Mouse (Mus musculus) ovary, postnatal 36 days (tissue): ENCODE results near the gene Zfp954.
"Not testable (repeated sequence)": the region's sequence is repeated elsewhere in the genome, so short reads cannot be mapped to it uniquely, and the experiment has no call there.

Experiments
- DNase-seq: peaks from one replicate; pipeline ENCODE4 v3.0.0; 2022; ENCODE audit warnings: low spot score, mixed read lengths

Zfp954 gene

DNA sequence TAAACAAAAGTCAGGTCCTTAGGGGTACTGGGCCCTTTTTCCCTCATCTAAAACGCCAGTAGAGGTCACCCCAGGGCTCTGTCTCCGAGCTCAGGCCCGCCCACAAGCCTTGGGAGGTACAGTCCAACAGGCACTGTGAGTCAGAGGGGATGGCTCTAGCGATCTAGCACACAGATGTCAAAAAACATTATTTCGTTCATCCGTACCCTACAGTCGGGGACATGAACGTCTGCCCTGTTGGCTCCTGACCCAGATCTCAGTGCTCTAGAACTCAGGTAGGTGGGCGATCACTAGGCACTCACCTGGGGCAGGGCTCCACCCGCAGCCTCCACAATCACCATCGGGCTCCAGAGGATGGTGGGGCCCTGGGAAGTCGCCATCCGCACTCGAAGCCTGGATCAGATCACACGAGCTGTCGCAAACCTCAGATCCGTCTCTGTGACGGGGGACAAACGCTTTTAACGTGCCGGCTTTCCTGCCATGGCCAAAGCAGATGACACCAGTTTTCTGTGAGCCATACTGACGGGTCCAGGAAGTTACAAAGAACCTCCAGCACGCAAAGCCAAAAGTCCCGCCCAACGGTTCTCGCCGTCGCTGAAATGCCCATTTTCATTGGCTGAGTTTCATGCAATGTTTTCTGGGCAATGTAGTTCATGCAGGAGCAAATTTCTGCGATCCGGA lies at the start of gene Zfp954:
TSS of gene Zfp954 (minus strand) at position 568 of the 681 bp plus-strand sequence.
- DNase-seq = peak; percentile 76

DNA sequence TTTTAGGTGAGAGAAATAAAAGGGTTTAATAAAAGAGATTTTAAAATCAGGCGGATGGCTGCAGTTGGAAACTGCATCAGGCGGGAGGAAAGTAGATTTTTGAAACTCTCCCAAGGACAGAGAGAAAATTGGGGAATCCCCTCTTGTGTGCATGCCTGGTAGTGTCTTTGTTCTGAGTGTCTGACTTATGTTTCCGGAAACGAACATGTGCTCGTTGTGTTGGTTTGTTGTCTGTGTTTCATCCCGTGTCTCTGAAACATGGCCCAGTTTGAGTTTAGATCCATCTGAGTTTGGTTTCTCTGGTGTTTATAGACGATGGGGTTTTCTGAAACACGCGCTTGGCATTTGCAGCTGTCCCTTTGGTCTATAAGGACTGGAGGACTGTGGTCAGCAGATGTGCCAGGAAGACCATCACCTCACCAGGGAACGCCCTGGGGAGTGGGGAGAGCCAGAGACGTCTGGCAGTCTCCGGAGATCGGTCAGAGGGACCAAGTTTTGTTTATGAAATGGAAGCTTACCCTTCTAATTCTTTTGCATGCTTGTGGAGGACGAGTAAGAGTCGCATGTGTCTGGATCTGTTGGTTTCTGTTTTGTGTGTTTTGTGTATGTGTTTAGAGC lies 24.8 kb upstream of the Zfp954 start:
- no peak for DNase-seq

DNA sequence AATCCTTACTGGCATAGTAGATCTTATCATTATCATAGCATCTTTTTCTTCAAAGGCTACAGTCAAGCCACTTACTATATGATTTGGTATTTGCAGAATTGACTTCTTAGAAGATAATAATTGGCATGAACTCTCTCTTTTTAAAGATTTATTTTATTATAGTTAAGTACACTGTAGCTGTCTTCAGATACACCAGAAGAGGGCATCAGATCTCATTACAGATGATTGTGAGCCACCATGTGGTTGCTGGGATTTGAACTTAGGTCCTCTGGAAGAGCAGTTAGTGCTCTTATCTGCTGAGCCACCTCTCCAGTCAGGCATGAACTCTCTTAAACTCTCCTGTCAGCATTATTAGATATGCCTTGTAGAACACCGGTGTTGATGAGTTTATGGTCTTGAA lies 22.9 kb upstream of the Zfp954 start:
- no peak for DNase-seq

DNA sequence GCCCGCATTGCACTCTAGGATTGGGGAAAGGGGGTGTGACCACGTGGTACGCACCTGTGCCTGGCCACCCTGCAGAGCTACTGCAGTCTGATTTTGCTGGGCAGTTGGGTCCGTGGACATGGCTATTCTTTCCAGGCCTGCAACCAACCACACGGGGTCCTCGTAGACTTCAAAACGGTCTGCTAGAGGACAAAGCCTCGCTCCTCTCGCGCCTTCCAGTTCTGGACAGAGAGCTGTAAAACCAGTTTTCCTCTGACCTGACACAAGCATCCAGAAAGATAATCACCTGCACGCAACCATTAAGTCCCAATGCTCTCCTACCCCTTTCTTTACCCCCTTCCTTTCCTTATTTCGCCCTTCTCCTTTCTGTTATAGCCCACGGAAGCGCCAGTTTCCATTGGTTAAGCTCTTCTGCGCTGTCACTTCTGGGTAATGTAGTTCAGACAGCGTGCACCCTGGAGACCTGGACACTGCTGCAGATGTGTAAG lies 15.1 kb upstream of the Zfp954 start, which contains the start of gene Zfp773:
TSS of gene Zfp773 (minus strand) at position 377 of the 488 bp plus-strand sequence.
- DNase-seq = peak; percentile 52

- no peak for DNase-seq
These were observed 11.5 kb upstream of the Zfp954 start for GRCm38 (mm10) chr7:7132751-7133150.

DNA sequence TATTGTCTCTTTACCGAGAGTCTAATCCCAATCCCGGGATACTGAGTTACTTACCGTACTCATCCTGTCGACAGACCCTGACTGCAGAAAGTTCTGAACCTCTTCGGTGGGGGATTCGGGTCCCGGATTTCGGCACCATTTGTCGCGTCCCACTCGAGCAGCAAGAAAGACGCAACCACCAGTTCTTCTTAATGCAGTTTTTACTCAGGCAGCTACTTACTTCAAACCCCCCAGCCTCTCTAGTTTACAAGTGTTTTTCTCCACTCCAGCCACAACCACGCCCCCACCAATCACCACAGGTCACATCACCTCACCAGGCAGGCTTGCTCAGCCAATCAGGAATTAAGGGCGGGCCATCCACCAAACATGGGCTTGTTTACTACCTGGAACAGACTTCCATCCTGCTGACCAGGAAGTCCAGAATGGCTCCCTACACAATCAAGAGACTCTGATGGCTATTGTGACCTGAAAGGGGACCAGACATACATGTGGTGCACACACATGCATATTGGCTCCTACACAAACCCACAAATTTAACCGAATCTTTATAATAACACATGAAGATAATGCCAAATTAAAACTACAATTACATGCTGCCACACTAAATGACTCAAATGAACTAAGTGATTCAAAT lies 9.3 kb upstream of the Zfp954 start:
- DNase-seq = not testable (repeated sequence)

DNA sequence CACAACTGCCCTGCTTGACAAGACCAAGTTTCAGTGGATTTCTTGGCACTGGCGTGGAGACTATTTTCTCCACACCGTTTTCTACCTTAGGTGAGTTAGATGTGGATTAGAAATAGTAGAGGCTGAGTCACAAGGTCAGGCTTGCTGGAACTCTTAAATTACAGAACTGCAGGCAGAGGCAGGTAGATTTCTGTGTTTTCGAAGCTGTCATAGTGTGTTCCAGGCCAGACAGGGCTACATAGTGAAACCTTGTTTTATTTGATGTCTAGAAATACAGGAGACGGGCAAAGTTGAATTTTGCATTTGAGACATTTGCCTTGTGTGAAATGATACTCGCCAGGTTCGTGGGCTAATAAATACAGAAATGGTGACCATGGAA lies 303 bp upstream of the Zfp954 start:
- DNase-seq = no peak

DNA sequence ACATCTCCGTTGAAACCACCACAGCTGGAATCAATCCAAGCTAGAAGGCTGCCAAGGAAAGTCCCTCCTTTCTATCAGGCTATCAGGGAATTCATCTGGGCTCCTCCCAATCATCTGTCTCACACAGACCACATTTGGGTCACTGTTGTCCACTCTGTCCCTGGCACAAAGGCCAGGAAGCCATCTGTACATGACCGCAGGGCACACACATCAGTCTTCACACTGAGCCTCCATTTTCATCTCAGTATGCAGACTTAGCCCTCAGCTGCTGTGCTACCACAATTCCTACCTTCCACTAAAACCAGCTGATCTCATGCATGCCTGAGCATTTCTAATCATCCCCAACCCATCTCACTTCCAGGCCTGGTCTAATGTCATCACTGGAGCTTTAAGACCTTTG lies 2.8 kb downstream of the Zfp954 start:
- no peak for DNase-seq

GRCm38 (mm10) chr7:7108501-7108900 lies 12.8 kb downstream of the Zfp954 start:
- no peak for DNase-seq
